Mouse (Mus musculus): ENCODE results near the gene Gsta3.
"Not testable (repeated sequence)": the region's sequence is repeated elsewhere in the genome, so short reads cannot be mapped to it uniquely, and the experiment has no call there.

Gene Gsta3

DNA sequence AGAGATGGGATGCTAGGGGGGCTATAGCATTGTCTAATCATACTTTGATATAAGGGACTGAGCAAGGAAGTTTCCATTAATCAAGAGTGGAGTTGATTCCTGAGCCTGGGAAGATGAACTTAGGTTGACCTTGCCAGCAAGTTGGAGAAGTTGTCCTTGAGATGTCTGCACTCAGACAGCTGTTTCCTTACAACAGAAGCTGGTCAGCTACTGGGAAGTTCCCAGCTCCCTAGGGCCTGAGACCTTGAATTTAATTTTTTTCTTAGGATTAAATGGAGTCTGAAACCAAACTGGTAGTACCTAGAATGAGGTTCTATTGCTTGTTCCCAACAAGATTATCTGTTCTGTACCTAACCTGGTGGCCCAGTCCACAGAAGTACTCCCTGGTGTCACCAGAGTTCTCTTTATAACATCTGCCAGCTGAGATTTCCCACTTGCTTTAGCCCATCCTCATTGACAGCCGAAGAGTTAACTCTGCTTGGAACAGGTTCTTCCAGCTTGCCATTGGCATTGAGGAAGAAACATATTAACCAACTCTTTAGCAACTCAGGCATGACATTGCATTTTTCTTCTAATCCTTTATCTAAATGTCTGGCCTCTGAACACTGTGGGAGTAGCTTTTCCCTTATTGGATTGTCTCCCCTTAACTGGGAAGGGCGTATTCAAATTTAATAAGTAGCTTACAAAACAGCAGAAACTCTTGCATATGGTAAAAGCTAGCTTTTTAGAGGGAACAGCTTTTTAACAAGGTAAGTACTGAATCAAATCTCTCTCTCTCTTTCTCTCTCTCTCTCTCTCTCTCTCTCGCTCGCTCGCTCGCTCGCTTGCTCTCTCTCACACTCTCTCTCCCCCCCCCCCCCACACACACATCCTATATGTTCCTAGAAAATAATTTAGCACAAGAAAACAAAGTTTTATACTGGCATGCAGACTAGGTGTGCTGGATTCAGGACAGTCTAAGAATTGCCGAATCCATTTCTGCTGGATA is at the start of gene Gsta3:
Gene Gsta3 (plus strand): TSS at position 679 of the 988 bp plus-strand sequence.
- peak; percentile 7 for DNase-seq (ENCODE audit: low spot score)

DNA sequence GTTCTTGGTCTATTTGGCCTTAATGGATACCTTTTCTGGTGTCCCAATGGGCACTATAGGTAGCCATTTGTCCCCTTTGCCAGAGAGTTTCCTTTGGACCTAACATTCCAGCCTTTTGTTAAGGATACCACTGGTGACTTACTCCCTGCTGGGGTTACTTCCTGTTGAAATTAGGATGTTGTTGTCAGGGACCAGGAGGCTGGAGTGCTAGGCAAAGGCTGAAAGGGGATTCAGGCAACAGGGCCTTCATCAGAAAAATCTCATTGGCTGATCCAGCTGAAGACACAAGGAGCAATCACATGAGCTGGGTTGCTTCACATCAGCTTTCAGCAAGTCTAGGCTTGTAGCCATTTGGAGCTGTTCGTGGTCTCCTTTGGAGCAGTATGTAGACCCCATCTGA is 34.1 kb upstream of the Gsta3 start:
- DNase-seq (ENCODE audit: low spot score): no peak

DNA sequence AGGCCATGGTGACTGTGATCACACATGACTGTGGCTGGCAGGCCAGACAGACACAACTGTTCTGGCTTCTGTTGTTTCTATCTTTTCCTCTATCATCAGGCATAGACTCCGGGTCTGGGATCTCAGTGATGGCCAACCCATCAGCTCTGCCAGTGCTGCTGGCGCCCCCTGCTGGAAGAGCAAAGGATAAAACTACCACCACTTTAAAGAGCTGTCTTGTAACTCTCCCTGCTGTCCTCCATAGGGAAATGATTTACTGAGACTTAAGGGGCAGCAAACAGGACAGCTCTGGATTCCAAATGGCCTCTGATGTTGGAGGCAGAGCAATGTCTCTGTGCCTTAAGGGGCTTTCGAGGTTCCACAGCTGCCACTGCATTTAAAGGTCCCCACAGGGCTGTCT is 26.9 kb upstream of the Gsta3 start:
- not testable (repeated sequence) for DNase-seq (ENCODE audit: low spot score)

DNA sequence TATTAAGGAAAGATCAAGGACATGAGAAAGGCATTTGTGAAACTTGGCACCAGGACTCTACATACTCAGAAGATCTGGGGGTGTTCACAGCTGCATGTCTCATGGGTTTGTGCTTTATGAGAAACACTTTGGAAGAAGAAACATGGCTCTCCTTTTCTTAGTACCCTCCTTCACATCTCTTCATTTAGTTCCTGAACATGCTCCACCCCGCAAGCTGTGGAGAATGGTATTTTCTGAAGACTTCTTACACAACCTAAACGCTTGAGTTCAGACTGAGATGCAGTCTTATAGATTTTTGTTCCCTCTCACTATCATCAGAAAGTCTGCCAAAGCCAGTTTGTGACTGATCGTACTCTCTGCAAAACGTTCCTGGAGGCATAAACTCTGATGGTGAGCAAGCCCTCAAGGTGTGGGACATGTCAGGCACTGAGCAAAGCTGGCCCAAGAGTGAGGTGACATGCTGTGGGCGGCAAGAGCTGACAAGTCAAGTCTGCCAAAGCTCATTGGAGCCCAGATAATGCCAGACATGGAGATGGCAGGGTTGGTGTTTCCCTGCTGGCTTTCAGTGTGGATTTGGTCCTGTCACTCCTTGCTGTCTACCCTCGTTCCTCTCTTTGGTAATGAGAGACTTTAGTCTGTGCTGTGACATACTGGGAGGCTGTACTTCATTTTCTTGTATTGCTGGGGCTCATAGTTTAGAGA is 26.2 kb upstream of the Gsta3 start:
- not testable (repeated sequence) for DNase-seq (ENCODE audit: low spot score)

DNA sequence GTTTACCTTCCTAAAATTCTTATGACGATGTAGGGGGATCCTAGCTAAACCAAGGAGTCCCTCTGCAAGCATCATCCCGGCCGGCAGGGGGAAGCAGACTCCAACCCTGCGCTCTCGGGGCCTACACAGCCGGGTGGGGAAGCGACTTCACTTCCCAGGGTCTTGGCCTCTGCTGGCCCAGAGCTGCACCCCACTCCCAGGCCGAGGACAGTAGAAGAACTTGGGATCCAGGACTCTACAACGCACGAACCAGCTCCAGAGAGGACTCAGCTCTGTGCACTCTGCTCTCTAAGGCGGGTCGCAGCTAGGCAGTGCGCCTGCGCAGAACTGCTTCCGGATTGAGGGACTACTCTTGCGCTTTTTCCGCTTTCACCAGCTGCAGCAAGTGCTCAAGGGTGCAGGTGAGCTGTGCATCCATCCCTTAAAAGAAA is 21.9 kb upstream of the Gsta3 start, which contains the start of gene Tmem14a:
Gene Tmem14a (plus strand): TSS at position 87 of the 431 bp plus-strand sequence.
- peak; percentile 81 for DNase-seq (ENCODE audit: low spot score)

DNA sequence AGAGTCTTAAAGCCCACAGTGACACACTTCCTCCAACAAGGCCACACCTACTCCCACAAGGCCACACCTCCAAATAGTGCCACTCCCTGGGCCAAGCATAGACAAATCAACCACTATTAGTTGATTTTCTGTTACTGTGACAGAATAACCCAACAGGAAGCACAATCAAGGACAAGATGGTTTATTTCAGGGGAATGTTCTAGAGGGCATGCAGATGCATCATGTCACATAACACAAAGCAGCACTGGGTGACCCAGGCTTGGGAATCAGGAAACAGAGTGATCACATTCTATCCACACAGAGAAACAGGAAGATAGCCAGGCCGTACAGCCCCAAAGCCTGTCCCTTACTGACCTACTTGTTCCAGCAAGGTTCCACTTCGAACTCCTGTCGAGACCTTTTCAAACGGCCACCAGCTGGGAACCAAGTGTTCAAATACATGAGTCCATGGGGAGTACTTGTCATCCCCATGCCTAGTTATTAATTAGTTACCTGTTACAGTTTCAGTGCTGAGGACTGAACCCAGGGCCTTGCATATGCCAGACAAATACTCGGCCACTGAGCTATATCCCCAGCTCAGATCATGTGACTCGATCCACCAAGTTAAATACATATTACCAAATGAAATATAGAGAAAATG is 12.5 kb upstream of the Gsta3 start:
- DNase-seq (ENCODE audit: low spot score): no peak

DNA sequence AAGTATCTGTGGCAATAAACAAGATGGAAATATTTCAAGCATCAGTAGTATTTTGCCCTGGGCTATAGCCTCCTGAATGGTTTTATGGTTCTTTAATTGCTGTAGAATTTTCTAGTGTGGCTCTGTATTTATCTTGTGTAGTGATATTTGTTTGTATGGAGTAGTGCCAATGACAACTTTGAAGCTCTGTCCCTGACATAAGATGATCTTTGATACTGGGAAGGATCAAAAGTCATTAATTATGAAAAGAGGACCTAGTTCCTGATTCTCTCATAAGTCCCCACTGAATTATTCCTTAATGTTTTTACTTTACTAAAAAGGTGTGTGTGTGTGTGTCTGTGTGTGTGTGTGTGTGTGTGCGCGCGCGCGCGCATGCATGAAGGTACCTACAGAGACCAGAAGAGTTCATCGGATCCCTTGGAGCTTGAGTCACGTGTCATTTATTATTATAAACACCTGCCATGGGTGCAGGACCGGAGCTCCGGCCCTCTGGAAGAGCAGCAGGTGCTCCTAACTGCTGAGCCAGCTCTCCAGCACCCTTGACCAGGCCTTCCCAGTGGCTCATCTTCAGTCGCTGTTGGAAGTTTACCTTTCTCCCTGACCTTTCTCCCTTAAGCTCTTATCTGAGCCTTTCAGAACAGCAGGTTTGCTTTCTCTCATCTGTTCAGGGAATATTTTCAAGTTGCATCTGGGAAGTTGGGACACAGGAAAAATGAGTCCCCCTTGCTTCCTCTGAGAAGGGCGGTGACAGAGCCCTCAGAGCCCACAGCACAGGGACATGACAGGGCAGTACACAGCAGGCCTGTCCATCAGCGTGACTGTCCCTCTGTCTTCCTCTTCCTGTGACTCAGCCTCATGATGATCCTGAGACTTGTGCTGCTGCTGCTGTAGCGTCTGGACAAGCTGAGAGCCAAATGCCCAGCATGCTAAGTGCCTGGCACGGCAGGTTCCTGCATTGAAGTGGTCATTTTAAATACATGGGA is 11.4 kb upstream of the Gsta3 start:
- DNase-seq (ENCODE audit: low spot score): not testable (repeated sequence)

DNA sequence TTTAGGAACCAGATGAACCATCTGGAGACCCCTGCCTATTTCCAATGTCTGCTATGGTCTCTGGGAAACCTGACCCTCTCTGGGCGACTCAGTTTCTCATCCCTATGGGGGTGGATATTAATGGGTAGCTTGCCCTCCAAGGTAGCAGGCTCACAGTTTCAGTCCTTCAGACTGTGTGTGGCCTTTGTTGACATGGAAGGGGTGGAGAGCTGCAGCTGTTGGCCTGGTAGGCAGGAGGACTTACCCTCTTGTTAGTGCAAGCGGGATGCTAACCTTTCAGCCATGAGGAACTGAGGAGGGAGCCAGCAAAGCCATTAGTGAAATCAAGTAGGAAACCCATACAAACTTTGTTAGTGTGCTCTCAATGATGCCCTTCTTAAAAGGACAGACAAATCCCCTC is 10.0 kb upstream of the Gsta3 start:
- DNase-seq (ENCODE audit: low spot score): no peak

DNA sequence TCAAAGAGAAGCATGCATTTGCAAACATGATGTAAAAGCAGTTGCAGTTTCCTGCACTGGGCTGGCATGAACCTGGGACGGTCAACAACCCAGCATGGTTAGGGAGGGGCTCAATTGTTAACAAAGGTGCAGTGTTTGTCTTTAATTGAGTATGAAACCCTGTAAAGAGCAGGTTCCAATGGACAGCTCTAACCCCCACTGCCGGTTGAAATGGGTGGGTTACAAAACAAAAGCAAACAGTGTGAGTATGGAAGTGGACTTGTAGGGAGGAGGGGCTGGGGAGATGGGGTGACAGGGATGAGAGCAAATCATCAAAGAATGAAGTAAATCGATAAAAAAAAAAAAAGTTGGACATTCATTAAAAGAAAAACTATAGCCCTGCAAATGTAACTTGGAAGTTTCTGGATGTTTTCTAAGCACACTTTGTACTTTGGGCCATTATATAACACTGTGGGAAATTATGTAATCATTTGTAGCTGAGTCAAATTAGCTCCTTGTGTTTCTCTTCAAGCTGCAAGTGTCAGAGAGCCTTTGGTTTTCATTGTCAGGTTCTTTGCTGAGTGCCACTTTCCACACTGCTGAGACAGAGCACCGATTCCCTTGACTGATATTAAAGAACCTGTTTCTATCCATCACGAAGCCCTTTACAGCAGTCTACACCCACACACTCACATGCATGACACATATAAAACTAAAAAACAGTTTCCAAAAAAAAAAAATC is 8.5 kb upstream of the Gsta3 start:
- no peak for DNase-seq (ENCODE audit: low spot score)

DNA sequence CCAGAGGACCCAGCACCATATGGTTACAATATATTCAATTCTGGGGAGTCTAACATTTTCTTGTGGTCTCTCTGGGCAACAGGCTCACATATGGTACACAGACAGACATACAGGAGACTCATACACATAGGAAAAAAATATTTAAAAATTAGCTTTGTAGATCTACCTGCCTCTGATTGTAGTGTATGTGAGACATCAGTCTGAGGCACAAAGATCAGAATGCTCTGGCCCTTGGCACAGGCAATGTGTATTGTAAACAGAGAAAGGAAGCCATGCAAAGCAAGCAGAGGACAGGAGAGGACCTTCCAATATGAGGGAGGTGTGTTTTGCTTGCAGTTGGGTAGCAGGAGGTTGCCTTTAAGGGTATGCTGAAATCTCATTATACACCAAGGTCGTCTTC is 7.9 kb upstream of the Gsta3 start:
- no peak for DNase-seq (ENCODE audit: low spot score)

DNA sequence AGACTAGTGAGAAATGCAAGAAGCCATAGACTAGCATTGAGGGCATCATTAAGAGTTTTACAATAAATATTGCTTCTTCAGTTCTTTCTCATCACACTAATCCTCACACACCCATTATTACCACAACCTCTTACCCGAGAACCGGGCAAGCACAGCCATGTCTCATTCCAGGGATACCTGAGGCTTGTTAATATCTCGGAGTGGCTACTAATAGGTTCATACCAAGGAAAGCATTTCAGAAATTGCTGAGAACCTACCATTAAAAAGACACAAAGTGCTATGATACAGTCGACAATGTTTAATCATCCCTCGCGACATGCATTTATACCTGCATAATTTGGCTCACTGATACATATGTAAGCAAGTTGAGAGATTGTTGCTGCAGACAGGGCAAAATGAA is 5.0 kb upstream of the Gsta3 start:
- DNase-seq (ENCODE audit: low spot score): no peak

DNA sequence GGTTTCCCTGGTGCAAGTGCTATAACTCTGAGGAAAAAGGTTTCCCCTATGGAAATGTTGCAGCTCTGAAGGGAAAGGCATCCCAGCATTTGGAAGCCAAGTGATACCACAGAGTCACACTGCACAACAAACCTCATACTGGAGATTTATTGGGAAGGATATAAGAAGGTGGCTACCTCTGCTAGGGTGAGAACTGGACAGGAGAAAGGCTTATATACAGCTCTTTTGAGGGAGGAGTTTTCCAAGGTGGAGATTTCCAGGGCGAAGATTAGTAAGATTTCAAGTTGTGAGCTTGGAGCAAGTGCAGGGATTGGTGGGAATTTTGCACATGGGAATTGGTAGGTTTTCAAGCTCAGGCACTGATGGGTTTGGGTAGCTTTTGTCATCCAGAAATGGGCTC is 707 bp downstream of the Gsta3 start:
- no peak for DNase-seq (ENCODE audit: low spot score)

DNA sequence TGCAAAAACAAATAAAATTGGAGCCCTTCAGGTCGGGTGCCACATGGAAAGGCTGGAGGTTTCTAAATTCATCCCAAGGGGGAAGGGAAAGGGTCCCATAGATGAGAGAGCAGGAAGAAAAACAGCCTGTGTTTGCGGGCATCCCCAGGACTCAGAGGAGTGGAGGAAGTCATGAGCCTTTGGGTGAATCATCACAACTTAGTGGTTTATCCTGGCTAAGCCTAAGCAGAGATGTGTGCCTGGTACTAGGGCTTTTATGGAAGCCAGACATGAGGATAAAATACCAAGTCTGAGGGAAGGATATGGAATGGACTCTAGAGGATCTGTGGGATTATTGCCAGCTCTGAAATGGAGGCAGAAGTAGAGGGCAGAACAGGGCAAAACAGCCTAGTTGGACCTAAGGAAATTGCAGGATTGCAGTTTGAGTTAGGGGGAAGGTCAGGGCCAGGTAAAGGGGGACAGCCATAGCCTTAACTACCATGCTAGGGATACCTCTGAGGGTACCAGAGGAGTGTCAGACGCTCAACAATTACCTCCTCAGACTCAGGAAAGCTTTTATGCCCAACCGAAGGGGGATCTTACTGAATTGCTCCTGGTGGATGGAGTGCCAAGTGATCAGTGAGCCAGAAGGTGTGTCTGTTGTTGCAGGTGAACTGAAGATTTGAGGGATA is 4.0 kb downstream of the Gsta3 start:
- DNase-seq (ENCODE audit: low spot score): no peak

DNA sequence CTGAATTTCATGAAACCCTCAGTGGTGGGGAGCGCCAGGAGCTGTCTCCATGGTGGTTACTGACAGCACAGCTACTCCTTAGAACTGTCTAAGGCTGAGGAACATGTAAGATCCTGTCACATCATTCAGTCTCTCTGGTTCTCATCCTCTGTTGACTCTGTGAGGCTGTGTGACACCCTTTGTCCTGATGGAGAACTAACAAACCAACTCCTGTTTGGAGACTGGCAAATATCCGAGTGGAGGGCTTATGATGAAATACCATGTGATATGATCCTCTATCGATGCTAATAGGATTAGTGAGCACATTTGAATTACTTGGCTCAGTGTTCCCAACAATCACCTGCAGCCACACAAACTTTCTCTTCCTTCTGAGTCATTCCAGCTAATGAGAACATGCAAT is 5.7 kb downstream of the Gsta3 start:
- no peak for DNase-seq (ENCODE audit: low spot score)

DNA sequence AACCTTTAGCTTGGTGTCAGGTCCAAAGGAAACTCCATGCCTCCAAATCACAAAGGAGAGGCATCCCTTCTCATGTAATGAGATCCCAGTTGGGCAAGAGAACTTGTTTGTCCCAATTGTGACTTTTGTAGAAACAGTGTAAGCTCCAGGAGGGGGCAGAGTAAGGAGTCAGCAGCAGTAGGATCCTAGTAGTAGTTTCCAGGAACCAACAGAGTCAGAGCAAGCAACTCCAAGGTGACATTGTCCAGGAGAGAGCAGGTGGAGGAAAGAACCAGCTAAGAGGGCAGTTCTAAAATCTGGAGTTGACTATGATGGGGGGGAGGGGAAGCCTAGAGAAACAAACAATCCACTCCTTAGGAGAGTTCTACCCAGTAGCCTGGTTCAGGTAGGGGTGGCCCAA is 7.5 kb downstream of the Gsta3 start:
- DNase-seq (ENCODE audit: low spot score): no peak

DNA sequence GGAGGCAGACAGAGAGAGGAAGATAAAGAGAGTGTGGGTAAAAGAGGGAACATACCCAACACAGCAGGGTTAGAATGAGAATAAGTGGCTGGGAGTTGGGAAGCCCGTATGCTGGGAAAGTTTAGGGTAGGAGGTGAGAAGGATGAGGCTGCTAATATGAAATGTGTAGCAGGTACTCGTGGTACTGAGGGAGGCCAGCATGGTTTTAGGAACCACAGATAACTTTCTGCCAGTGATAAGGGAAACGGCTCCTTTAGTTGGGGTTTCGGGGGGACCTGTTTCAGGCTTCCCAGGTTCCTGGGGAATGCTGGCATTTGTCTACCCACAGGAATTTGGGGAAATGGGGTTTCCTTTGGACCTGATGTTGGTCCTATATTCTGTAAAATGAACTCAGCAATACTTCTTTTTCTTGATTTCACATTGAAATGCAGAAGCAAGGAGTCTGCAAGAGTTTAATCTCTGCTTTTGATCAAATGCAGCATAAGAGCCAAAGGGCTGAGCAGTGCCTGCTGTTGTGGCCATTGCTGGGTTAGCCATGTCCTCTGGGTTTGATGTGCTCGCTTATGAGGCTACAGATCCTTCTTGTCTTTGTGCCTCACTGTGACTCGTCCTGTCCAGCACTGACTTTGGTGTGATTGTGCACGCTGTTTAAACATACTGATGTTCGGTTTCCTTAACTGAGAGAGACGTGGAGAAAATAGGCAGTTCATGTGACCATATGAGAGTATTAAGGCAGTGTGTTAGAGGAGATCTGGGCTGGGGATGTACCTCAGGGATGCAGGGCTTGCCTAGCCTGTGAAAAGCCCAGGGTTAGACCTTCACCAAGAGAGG is 8.4 kb downstream of the Gsta3 start:
- DNase-seq (ENCODE audit: low spot score): no peak

DNA sequence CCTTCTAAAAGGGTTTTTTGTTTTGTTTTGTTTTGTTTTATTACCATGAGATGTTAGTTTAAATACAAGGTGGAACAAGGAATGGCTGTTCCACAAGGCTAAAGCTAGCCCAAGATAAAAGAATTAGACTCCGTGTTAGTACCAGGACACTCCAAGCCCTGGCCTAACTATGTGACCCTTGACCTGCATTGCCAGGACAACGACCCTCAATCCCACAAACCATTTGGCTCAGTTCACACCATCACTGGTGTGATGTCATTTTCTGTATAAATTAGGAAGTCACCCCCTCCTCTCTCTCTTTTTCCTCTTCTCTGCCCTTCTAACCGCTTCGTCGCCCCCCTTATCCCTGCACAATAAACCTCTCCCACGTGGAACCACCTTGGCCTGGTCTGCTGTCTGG is 11.3 kb downstream of the Gsta3 start:
- DNase-seq (ENCODE audit: low spot score): no peak

DNA sequence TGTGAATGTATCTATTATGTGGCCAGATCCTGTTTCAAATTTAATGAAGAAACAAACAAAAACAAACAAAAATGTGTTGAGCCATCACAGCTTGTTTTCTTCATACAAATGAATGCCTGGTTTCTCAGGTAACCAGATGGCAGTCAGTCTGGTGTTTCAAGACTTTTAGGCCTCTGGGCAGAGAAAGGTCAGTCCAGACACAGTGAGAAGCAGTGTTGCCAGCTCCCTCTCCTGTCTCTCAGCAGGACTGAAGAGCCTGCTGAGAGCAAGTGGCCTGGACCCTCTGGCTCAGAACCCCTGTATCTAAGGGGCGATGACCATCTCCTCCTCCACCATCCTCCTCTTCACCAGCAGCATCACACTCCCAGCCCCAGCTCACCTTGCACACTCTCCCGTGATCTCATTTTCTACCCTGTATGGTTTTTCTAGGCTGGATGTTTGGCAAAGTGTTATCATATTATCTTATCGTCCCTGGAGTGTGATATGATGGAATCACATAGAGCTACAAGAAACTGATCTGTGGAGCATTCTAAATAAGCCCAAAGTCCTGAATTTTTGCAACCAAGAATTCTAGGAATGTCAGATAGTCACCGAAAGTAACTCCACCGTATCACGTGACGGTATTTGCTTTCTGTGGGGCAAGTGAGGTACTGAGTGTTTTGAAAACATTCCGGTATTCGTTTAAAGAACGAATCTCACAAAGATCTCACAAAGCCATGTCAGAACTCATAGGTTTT is 12.3 kb downstream of the Gsta3 start:
- DNase-seq (ENCODE audit: low spot score): no peak

DNA sequence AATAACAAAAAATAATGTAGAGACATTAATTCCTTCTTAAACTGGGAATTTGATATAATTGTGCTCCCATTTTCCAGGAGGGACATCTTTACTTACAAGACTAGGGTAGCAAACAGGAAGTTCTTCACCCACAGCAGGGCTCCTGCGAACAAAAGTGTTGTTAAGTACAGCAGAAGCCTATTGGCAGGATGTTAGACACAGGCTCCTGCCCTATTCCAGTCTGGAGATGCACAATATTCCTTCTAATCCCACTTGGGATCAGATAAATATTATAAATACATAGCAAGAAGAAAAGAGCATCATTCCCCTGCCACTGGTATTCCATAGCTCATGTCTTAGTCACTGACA is 12.9 kb downstream of the Gsta3 start:
- no peak for DNase-seq (ENCODE audit: low spot score)
